Mouse (Mus musculus) testis, adult 2 months (tissue): Measurements from ENCODE around the gene Ccdc170.

ENCODE experiments used
- CTCF ChIP-seq: fragments of 200-500 bp; IDR thresholded peaks from 2 replicates; pipeline ENCODE4 v1.5.1; 2012; ENCODE audit warnings: low read depth, mild to moderate bottlenecking, inconsistent platforms, low read length, moderate library complexity; ENCODE audit not compliant: control insufficient read depth, insufficient read depth, insufficient replicate concordance
- POLR2A ChIP-seq: fragments of 200-500 bp; IDR thresholded peaks from 2 replicates; pipeline ENCODE4 v1.6.1; 2012; ENCODE audit warnings: low read depth, mild to moderate bottlenecking, inconsistent platforms, low read length, moderate library complexity; ENCODE audit not compliant: control insufficient read depth

- no peak for TF ChIP-seq POLR2A
- TF ChIP-seq CTCF, result no peak
Measured at GRCm38 (mm10) chr10:4581905-4582304, 99.6 kb downstream of the Ccdc170 start.
